Mouse (Mus musculus): ENCODE measurements around the gene Trank1.

DNA sequence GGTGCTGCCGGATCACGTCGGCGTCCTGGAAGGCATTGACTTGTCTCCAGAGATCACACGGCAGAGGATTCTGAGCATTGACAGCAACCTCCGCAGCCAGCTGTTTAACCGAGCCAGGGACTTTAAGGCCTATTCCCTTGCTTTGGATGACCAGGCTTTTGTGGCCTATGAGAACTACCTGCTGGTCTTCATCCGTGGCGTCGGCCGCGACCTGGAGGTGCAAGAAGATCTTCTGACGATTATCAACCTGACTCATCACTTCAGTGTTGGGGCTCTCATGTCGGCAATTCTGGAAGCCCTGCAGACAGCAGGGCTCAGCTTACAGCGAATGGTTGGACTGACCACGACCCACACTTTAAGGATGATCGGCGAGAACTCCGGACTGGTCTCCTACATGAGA lies 39.2 kb upstream of the Trank1 start:
- no peak for TF ChIP-seq POLR2A (IDR thresholded peaks at IDR 0.05; ENCODE audit: insufficient read length, low read depth)
- TF ChIP-seq POLR2AphosphoS2 (IDR thresholded peaks at IDR 0.05; ENCODE audit: insufficient read length, low read depth) = no peak
- no peak for TF ChIP-seq USF1 (IDR thresholded peaks at IDR 0.05; ENCODE audit: low read depth)
